Mouse (Mus musculus) heart, embryonic 15.5 days (tissue): ENCODE results near the gene Nol6. TPM values are rescaled to one million over a fixed set of nuclear protein-coding genes. Genes with fewer than 3 reads are reported as not detected.
A peak's percentile ranks its signal among the peaks of the same experiment; 100 is the strongest.

Experiments used
- ATAC-seq: fragments of 200-750 bp; cut with Nextera tagmentation; replicated peaks from 2 replicates; pipeline ENCODE4 v1.8.0; 2017; ENCODE audit warnings: low read depth, moderate TSS enrichment; ENCODE audit not compliant: insufficient number of reproducible peaks, insufficient read depth, low FRiP score
- H3K27ac ChIP-seq: fragments of 300-500 bp; sonication (generic); 2 replicates; pipeline ENCODE4 v1.5.1; 2015; ENCODE audit warnings: mild to moderate bottlenecking, inconsistent platforms
- H3K27me3 ChIP-seq: fragments of 300-500 bp; sonication (generic); 2 replicates; pipeline ENCODE4 v1.6.1; 2015; ENCODE audit warnings: inconsistent platforms
- H3K36me3 ChIP-seq: fragments of 300-500 bp; sonication (generic); 2 replicates; pipeline ENCODE4 v1.6.1; 2015; ENCODE audit warnings: mild to moderate bottlenecking, inconsistent platforms
- H3K4me1 ChIP-seq: fragments of 300-500 bp; sonication (generic); replicated peaks from 2 replicates; pipeline ENCODE4 v1.6.1; 2015; ENCODE audit warnings: inconsistent platforms
- H3K4me2 ChIP-seq: fragments of 300-500 bp; sonication (generic); 2 replicates; pipeline ENCODE4 v1.6.1; 2015; ENCODE audit warnings: inconsistent platforms, mild to moderate bottlenecking, moderate library complexity
- H3K4me3 ChIP-seq: fragments of 300-500 bp; sonication (generic); 2 replicates; pipeline ENCODE4 v1.5.1; 2015; ENCODE audit warnings: mild to moderate bottlenecking, inconsistent platforms
- H3K9ac ChIP-seq: fragments of 300-500 bp; sonication (generic); 2 replicates; pipeline ENCODE4 v1.6.1; 2015; ENCODE audit warnings: mild to moderate bottlenecking, inconsistent platforms
- H3K9me3 ChIP-seq: fragments of 300-500 bp; sonication (generic); replicated peaks from 2 replicates; pipeline ENCODE4 v1.6.1; 2016; ENCODE audit warnings: inconsistent platforms
- WGBS: fragments of 180-500 bp; shearing (Covaris S2); methylation state at CpG from one replicate; pipeline ENCODE4 v1.1.7; 2015; ENCODE audit warnings: mixed read lengths; 5-methylcytosine and 5-hydroxymethylcytosine counted together
- polyA plus RNA-seq: library from polyadenylated mRNA; unstranded; fragments of >200 nt; fragmentation: Nextera tagmentation; extraction: Ambion mirVana; gene quantifications from 2 replicates; pipeline ENCODE4 v1.2.1, GENCODE M21; 2015

Nol6 gene
- polyA plus RNA-seq, result 12.8 and 20.2 TPM in 2 replicates

GRCm38 (mm10) chr4:41124180-41124951 lies at the start of gene Nol6:
TSS of gene Nol6 (minus strand) at chr4:41124455.
- Histone ChIP-seq H3K9me3 (no peaks in the 10 kb centered on the region), H3K27me3 (no peaks in the 10 kb centered on the region), H3K9ac (peak within 1 kb of the TSS; percentile 72), H3K36me3 (peaks cover 29% of the 10 kb centered on the region), H3K4me1 (peaks cover 10% of the 10 kb centered on the region), H3K27ac (peak within 1 kb of the TSS; percentile 55), H3K4me2 (peak within 1 kb of the TSS; percentile 89), H3K4me3 (peak within 1 kb of the TSS; percentile 79)
- WGBS, result 3% methylated on average over 29 of the region's 29 CpGs
- peak; percentile 100 for ATAC-seq

GRCm38 (mm10) chr4:41170970-41171369 lies 46.7 kb upstream of the Nol6 start:
- H3K36me3 ChIP-seq, result peaks cover 22% of the 10 kb centered on the region
- no peak overlapping the region for H3K4me3 ChIP-seq
- H3K4me2 ChIP-seq, result no peak overlapping the region
- WGBS, result 91% methylated on average over 2 of the region's 2 CpGs
- H3K9ac ChIP-seq, result no peak overlapping the region
- no peaks in the 10 kb centered on the region for H3K4me1 ChIP-seq
- no peaks in the 10 kb centered on the region for H3K27me3 ChIP-seq
- no peaks in the 10 kb centered on the region for H3K9me3 ChIP-seq
- no peak for ATAC-seq
- H3K27ac ChIP-seq, result no peak overlapping the region

- Histone ChIP-seq H3K4me2 (no peak overlapping the region), H3K9ac (no peak overlapping the region), H3K4me1 (peaks cover 9% of the 10 kb centered on the region), H3K36me3 (peaks cover 14% of the 10 kb centered on the region), H3K27me3 (no peaks in the 10 kb centered on the region), H3K4me3 (no peak overlapping the region), H3K9me3 (no peaks in the 10 kb centered on the region), H3K27ac (peak overlapping the region; percentile 9; the same call in 1 of the 2 replicates)
- WGBS, result 55% methylated on average over 6 of the region's 6 CpGs
- ATAC-seq, result no peak
Observed at GRCm38 (mm10) chr4:41165693-41166475, 41.6 kb upstream of the Nol6 start.

GRCm38 (mm10) chr4:41164974-41165373 lies 40.7 kb upstream of the Nol6 start:
- H3K4me1 ChIP-seq, result peaks cover 9% of the 10 kb centered on the region
- H3K27me3 ChIP-seq, result no peaks in the 10 kb centered on the region
- no peak overlapping the region for H3K9ac ChIP-seq
- no peak for ATAC-seq
- WGBS, result 30% methylated on average over 2 of the region's 2 CpGs
- no peak overlapping the region for H3K4me2 ChIP-seq
- H3K36me3 ChIP-seq, result peaks cover 13% of the 10 kb centered on the region
- H3K9me3 ChIP-seq, result no peaks in the 10 kb centered on the region
- H3K27ac ChIP-seq, result peak overlapping the region; percentile 45; the same call in 1 of the 2 replicates
- no peak overlapping the region for H3K4me3 ChIP-seq

DNA sequence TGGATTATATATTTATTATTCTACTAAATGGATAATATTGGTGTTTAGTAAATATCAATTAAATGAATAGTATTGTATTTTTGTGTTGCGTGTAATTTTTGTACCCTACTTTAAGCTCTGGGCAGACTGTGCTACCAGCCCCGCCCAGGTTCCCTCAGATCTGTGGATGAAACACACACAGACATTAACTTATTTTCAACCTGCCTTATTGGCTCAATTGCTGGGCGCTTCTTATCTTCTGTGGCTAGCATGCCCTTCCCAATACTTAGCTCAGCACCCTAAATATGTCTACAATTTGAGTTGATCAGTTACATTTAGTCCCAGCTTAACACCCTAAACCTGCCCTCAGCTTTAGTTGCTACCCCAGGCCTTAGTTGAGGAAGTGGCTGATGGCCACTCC lies 37.0 kb upstream of the Nol6 start:
- Histone ChIP-seq H3K36me3 (no peaks in the 10 kb centered on the region), H3K9me3 (no peaks in the 10 kb centered on the region), H3K4me1 (peaks cover 20% of the 10 kb centered on the region), H3K9ac (no peak overlapping the region), H3K27ac (no peak overlapping the region), H3K27me3 (no peaks in the 10 kb centered on the region), H3K4me2 (no peak overlapping the region), H3K4me3 (no peak overlapping the region)
- 96% methylated on average over 3 of the region's 3 CpGs for WGBS
- no peak for ATAC-seq

DNA sequence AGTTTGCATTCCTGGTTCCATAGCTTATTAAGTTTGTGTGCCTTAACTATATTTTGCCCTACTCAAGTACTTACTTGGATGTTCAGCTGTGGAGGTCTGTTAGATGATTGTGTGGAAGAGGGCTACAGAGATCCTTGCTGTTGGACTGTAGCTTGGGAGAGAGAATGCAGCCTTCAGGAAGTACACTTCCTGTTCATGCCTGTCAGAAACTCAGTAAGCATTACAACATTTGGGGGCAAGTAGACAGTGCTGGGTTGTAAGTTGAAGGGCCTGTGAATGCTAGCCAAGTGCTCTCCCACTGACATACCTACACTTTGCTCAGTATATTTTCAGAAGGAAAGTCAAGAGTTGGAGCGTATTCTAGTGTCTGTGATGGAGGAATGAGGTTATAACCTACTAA lies 34.0 kb upstream of the Nol6 start:
- Histone ChIP-seq H3K4me3 (no peak overlapping the region), H3K4me2 (no peak overlapping the region), H3K36me3 (no peaks in the 10 kb centered on the region), H3K27ac (peak overlapping the region; percentile 33; the same call in 1 of the 2 replicates), H3K9me3 (no peaks in the 10 kb centered on the region), H3K27me3 (no peaks in the 10 kb centered on the region), H3K4me1 (peaks cover 11% of the 10 kb centered on the region), H3K9ac (no peak overlapping the region)
- 81% methylated on average over 1 of the region's 1 CpGs for WGBS
- ATAC-seq, result no peak

GRCm38 (mm10) chr4:41156961-41157360 lies 32.7 kb upstream of the Nol6 start:
- no peaks in the 10 kb centered on the region for H3K36me3 ChIP-seq
- WGBS, result 79% methylated on average over 9 of the region's 9 CpGs
- H3K4me3 ChIP-seq, result no peak overlapping the region
- no peak for ATAC-seq
- H3K4me1 ChIP-seq, result peaks cover 11% of the 10 kb centered on the region
- no peak overlapping the region for H3K27ac ChIP-seq
- no peak overlapping the region for H3K9ac ChIP-seq
- no peaks in the 10 kb centered on the region for H3K9me3 ChIP-seq
- H3K4me2 ChIP-seq, result no peak overlapping the region
- no peaks in the 10 kb centered on the region for H3K27me3 ChIP-seq

GRCm38 (mm10) chr4:41153146-41153545 lies 28.9 kb upstream of the Nol6 start:
- Histone ChIP-seq H3K36me3 (no peaks in the 10 kb centered on the region), H3K9me3 (no peaks in the 10 kb centered on the region), H3K4me2 (no peak overlapping the region), H3K4me3 (no peak overlapping the region), H3K4me1 (peaks cover 7% of the 10 kb centered on the region), H3K27ac (no peak overlapping the region), H3K9ac (no peak overlapping the region), H3K27me3 (no peaks in the 10 kb centered on the region)
- ATAC-seq, result no peak
- 79% methylated on average over 3 of the region's 3 CpGs for WGBS

DNA sequence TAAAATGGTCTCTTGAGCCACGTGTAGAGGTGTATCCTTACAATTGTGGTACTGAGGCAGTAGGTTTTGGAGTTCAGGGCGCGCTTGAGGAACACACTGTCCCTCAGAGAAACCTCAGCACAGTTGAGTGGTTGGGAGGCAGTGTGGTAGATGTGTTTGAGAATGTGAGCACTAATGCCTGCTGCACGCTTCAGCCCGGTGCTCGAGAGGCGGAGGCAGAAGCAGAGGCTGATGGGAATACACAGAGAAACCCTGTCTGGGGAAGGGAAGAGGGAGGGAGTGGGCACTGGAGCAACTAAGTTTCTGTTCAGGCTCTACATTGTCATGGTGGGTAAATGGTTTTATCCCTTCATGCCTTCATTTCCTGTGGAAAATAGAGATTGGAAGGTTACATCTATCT lies 26.9 kb upstream of the Nol6 start:
- H3K4me3 ChIP-seq, result no peak overlapping the region
- H3K4me1 ChIP-seq, result no peaks in the 10 kb centered on the region; the same call in 1 of the 2 replicates
- H3K36me3 ChIP-seq, result no peaks in the 10 kb centered on the region
- H3K9ac ChIP-seq, result no peak overlapping the region
- H3K27me3 ChIP-seq, result no peaks in the 10 kb centered on the region
- ATAC-seq, result no peak
- 89% methylated on average over 7 of the region's 7 CpGs for WGBS
- no peak overlapping the region for H3K4me2 ChIP-seq
- no peak overlapping the region for H3K27ac ChIP-seq
- H3K9me3 ChIP-seq, result no peaks in the 10 kb centered on the region

GRCm38 (mm10) chr4:41149891-41150290 lies 25.6 kb upstream of the Nol6 start:
- Histone ChIP-seq H3K4me1 (no peaks in the 10 kb centered on the region; the same call in 1 of the 2 replicates), H3K27me3 (no peaks in the 10 kb centered on the region), H3K4me3 (no peak overlapping the region), H3K9ac (no peak overlapping the region), H3K9me3 (no peaks in the 10 kb centered on the region), H3K4me2 (no peak overlapping the region), H3K36me3 (no peaks in the 10 kb centered on the region), H3K27ac (no peak overlapping the region)
- 77% methylated on average over 3 of the region's 3 CpGs for WGBS
- ATAC-seq, result no peak

DNA sequence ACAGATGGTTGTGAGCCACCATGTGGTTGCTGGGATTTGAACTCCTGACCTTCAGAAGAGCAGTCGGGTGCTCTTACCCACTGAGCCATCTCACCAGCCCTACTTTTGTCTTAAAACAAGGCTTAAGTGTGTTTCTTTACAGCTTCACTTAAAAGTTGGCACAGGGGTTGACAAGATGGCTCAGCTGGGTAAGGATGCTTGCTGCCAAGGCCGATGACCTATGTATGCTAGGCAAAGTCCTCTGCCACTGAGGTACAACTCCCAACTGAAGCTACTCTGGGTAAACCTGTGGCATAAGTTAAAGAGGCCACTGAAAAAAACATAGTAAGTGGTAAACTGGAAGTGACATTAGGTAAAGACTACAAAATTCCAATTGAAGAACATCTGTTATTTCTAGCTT lies 18.3 kb upstream of the Nol6 start:
- no peak overlapping the region for H3K9ac ChIP-seq
- H3K36me3 ChIP-seq, result peaks cover 10% of the 10 kb centered on the region
- H3K4me1 ChIP-seq, result peaks cover 15% of the 10 kb centered on the region
- no peak overlapping the region for H3K27ac ChIP-seq
- H3K4me3 ChIP-seq, result no peak overlapping the region
- no peak overlapping the region for H3K4me2 ChIP-seq
- no peak for ATAC-seq
- H3K9me3 ChIP-seq, result no peaks in the 10 kb centered on the region
- no peaks in the 10 kb centered on the region for H3K27me3 ChIP-seq
- WGBS, result 84% methylated on average over 2 of the region's 2 CpGs
